Mouse (Mus musculus): ENCODE data around the gene Surf4.
"Not testable (repeated sequence)": the region's sequence is repeated elsewhere in the genome, so short reads cannot be mapped to it uniquely, and the experiment has no call there.

Surf4 gene

GRCm38 (mm10) chr2:26902467-26903220 is 31.1 kb downstream of the Surf4 start, which contains the start of gene Surf6:
Gene Surf6 (minus strand): TSS chr2:26902879.
- peak; percentile 94 for DNase-seq (ENCODE audit: low spot score)

GRCm38 (mm10) chr2:26901834-26902400 is 31.8 kb downstream of the Surf4 start:
- DNase-seq (ENCODE audit: low spot score), result no peak

- DNase-seq (ENCODE audit: low spot score), result no peak
Measured at GRCm38 (mm10) chr2:26900731-26901130, 33.0 kb downstream of the Surf4 start.

GRCm38 (mm10) chr2:26895898-26896297 is 37.8 kb downstream of the Surf4 start:
- no peak for DNase-seq (ENCODE audit: low spot score)

- DNase-seq (ENCODE audit: low spot score), result not testable (repeated sequence)
Measured at GRCm38 (mm10) chr2:26886170-26886569, 47.6 kb downstream of the Surf4 start.

GRCm38 (mm10) chr2:26885541-26885940 is 48.2 kb downstream of the Surf4 start:
- DNase-seq (ENCODE audit: low spot score), result not testable (repeated sequence)

- DNase-seq (ENCODE audit: low spot score), result no peak
Measured at GRCm38 (mm10) chr2:26878571-26878970, 55.2 kb downstream of the Surf4 start.

GRCm38 (mm10) chr2:26870666-26871065 is 63.1 kb downstream of the Surf4 start:
- no peak for DNase-seq (ENCODE audit: low spot score)
